Mouse (Mus musculus) erythroblast, embryonic 14.5 days (primary cell): Measurements from ENCODE around the gene Afg3l1.

Experiments used
- GATA1 ChIP-seq: IDR thresholded peaks from 2 replicates; pipeline ENCODE4 v1.6.1; 2012; ENCODE audit warnings: low read length, inconsistent platforms, mixed read lengths
- TAL1 ChIP-seq: IDR thresholded peaks from 3 replicates; pipeline ENCODE4 v1.6.1; 2012; ENCODE audit warnings: low read length, inconsistent platforms, mixed read lengths

- TF ChIP-seq TAL1 (no peak), GATA1 (no peak)
Observed at GRCm38 (mm10) chr8:123503801-123504467, 26.2 kb downstream of the Afg3l1 start.
